Mouse (Mus musculus) c-Kit-negative CD71-positive TER-119-positive erythroid progenitor cells, embryonic 14.5 days (primary cell): ENCODE measurements around the gene Krt18.

Source experiments
- DNase-seq: peaks from one replicate; pipeline ENCODE4 v3.0.0-alpha.2; 2013; ENCODE audit warnings: low read depth, low spot score

Gene Krt18

GRCm38 (mm10) chr15:102010569-102011245, 17.3 kb upstream of the Krt18 start:
- DNase-seq: no peak

GRCm38 (mm10) chr15:102012260-102012765, 15.7 kb upstream of the Krt18 start:
- no peak for DNase-seq

GRCm38 (mm10) chr15:102013651-102014050, 14.3 kb upstream of the Krt18 start:
- no peak for DNase-seq

GRCm38 (mm10) chr15:102014848-102015247, 13.1 kb upstream of the Krt18 start:
- DNase-seq: no peak

- DNase-seq: no peak
These were observed 11.9 kb upstream of the Krt18 start for GRCm38 (mm10) chr15:102016096-102016495.

GRCm38 (mm10) chr15:102016787-102017186, 11.2 kb upstream of the Krt18 start:
- no peak for DNase-seq

GRCm38 (mm10) chr15:102017918-102018463, 10.0 kb upstream of the Krt18 start:
- DNase-seq: no peak

- no peak for DNase-seq
These were observed 5.5 kb upstream of the Krt18 start for GRCm38 (mm10) chr15:102022481-102022880.

GRCm38 (mm10) chr15:102023888-102024287, 4.1 kb upstream of the Krt18 start:
- DNase-seq: no peak

- no peak for DNase-seq
These were observed 2.7 kb upstream of the Krt18 start for GRCm38 (mm10) chr15:102025136-102025872.

GRCm38 (mm10) chr15:102026430-102026829, 1.6 kb upstream of the Krt18 start:
- DNase-seq: no peak

- DNase-seq: no peak
These were observed 6.4 kb downstream of the Krt18 start for GRCm38 (mm10) chr15:102034121-102035053.

- no peak for DNase-seq
These were observed 12.3 kb downstream of the Krt18 start for GRCm38 (mm10) chr15:102040277-102040676.

- DNase-seq: no peak
These were observed 14.0 kb downstream of the Krt18 start for GRCm38 (mm10) chr15:102041951-102042350.

- DNase-seq: no peak
These were observed 16.8 kb downstream of the Krt18 start for GRCm38 (mm10) chr15:102044745-102045144.

- no peak for DNase-seq
These were observed 17.7 kb downstream of the Krt18 start for GRCm38 (mm10) chr15:102045691-102046090.

GRCm38 (mm10) chr15:102048006-102048405, 20.0 kb downstream of the Krt18 start:
- no peak for DNase-seq

- no peak for DNase-seq
These were observed 21.9 kb downstream of the Krt18 start for GRCm38 (mm10) chr15:102049871-102050270.

GRCm38 (mm10) chr15:102051920-102052683, 24.1 kb downstream of the Krt18 start:
- no peak for DNase-seq

GRCm38 (mm10) chr15:102056495-102057174, 28.7 kb downstream of the Krt18 start:
- no peak for DNase-seq
